Mouse (Mus musculus) G1E (cell line): ENCODE results near the gene 1700016D06Rik. TPM values are rescaled to one million over a fixed set of nuclear protein-coding genes. Genes with fewer than 3 reads are reported as not detected.

Experiments used
- ATAC-seq: 2 replicates; pipeline ENCODE4 v1.8.0; 2016; ENCODE audit warnings: mild to moderate bottlenecking; ENCODE audit not compliant: insufficient number of reproducible peaks, poor library complexity, low FRiP score, severe bottlenecking; ENCODE audit errors: extremely low read depth
- DNase-seq: peaks from one replicate; pipeline ENCODE4 v3.0.0; 2012; ENCODE audit warnings: low spot score
- H3K27me3 ChIP-seq: 2 replicates; pipeline ENCODE4 v1.6.1; 2012; ENCODE audit warnings: mild to moderate bottlenecking, low read length, inconsistent platforms; ENCODE audit not compliant: insufficient read depth
- H3K36me3 ChIP-seq: replicated peaks from 2 replicates; pipeline ENCODE3; 2012; ENCODE audit warnings: mild to moderate bottlenecking, inconsistent platforms
- H3K4me1 ChIP-seq: 2 replicates; pipeline ENCODE4 v1.6.1; 2012; ENCODE audit warnings: low read depth, low read length, inconsistent platforms, mixed read lengths; ENCODE audit not compliant: insufficient read depth
- H3K4me3 ChIP-seq: 2 replicates; pipeline ENCODE4 v1.5.1; 2012; ENCODE audit warnings: low read depth, mild to moderate bottlenecking, inconsistent platforms, low read length, moderate library complexity, mixed read lengths
- H3K9me3 ChIP-seq: replicated peaks from 2 replicates; pipeline ENCODE4 v1.6.1; 2012; ENCODE audit warnings: inconsistent platforms
- CTCF ChIP-seq: IDR thresholded peaks from 2 replicates; pipeline ENCODE4 v1.5.1; 2012; ENCODE audit warnings: low read depth, low read length, inconsistent platforms, mixed read lengths
- GATA1 ChIP-seq: IDR thresholded peaks from 2 replicates; pipeline ENCODE4 v1.6.1; 2012; ENCODE audit warnings: borderline replicate concordance, low read length, inconsistent platforms, mixed read lengths
- GATA2 ChIP-seq: IDR thresholded peaks from 2 replicates; pipeline ENCODE4 v1.6.1; 2012; ENCODE audit warnings: low read depth, low read length, inconsistent platforms, borderline replicate concordance
- POLR2AphosphoS5 ChIP-seq: IDR thresholded peaks from 2 replicates; pipeline ENCODE4 v1.6.1; 2012; ENCODE audit warnings: low read depth, low read length, inconsistent platforms; ENCODE audit not compliant: insufficient replicate concordance
- TAL1 ChIP-seq: conservative IDR thresholded peaks from 2 replicates; pipeline ENCODE4 v1.6.1; 2012; ENCODE audit warnings: low read depth, low read length, inconsistent platforms, mixed read lengths
- polyA plus RNA-seq: library from polyadenylated mRNA; stranded (reverse); fragments of >175 nt; gene quantifications from 2 replicates; pipeline ENCODE4 v1.2.3, GENCODE M21; 2012
- total RNA-seq, 2 experiments: library from RNA; stranded (forward) in 1 of 2; stranded (reverse) in 1 of 2; fragments of 200-1000 nt in 1 of 2; fragments of >200 nt in 1 of 2; fragmentation: Nextera tagmentation in 1 of 2; gene quantifications; 2 replicates each; pipeline ENCODE4 v1.2.3; 2014 to 2017

1700016D06Rik gene
- total and polyA plus RNA-seq, 3 experiments: 0.22 TPM; not detected in 2

GRCm38 (mm10) chr8:11616294-11616693 is 84.6 kb downstream of the 1700016D06Rik start:
- H3K4me1 ChIP-seq: no peaks in the 10 kb centered on the region
- ATAC-seq (no peak; the same call in 1 of the 2 replicates), DNase-seq (peak; percentile 30)
- no peaks in the 10 kb centered on the region for H3K27me3 ChIP-seq
- no peaks in the 10 kb centered on the region; the same call in 1 of the 2 replicates for H3K9me3 ChIP-seq
- peaks cover 96% of the 10 kb centered on the region for H3K36me3 ChIP-seq
- no peak overlapping the region for H3K4me3 ChIP-seq
- no peak for TF ChIP-seq TAL1
- no peak for TF ChIP-seq POLR2AphosphoS5
- peak; percentile 36; the same call in 1 of the 2 replicates for TF ChIP-seq CTCF
- no peak for TF ChIP-seq GATA2

GRCm38 (mm10) chr8:11614126-11614835 is 86.6 kb downstream of the 1700016D06Rik start:
- peaks cover 97% of the 10 kb centered on the region for H3K36me3 ChIP-seq
- H3K9me3 ChIP-seq: peaks cover 13% of the 10 kb centered on the region
- H3K4me1 ChIP-seq: no peaks in the 10 kb centered on the region
- no peak overlapping the region for H3K4me3 ChIP-seq
- TF ChIP-seq POLR2AphosphoS5 (no peak), CTCF (no peak), TAL1 (no peak), GATA2 (no peak), GATA1 (no peak)
- no peaks in the 10 kb centered on the region for H3K27me3 ChIP-seq
- ATAC-seq (no peak), DNase-seq (no peak)

- H3K36me3 ChIP-seq: peaks cover 78% of the 10 kb centered on the region
Measured at GRCm38 (mm10) chr8:11608848-11609247, 92.0 kb downstream of the 1700016D06Rik start.

More at GRCm38 (mm10) chr8:11608848-11609247, 92.0 kb downstream of the 1700016D06Rik start:
- ATAC-seq: no peak
- H3K9me3 ChIP-seq: peaks cover 38% of the 10 kb centered on the region
- no peaks in the 10 kb centered on the region for H3K27me3 ChIP-seq
- 0 out of 2 replicates have a peak, but pooled peaks cover 2% of the 10 kb centered on the region for H3K4me1 ChIP-seq
- no peak for DNase-seq
- TF ChIP-seq CTCF: no peak
- no peak overlapping the region for H3K4me3 ChIP-seq

Other genes starting within 250 kb of the 1700016D06Rik start
- gene Rab20, start 222.4 kb downstream of the 1700016D06Rik start, total RNA-seq (2014; fragmentation: Nextera tagmentation): not detected in 2 replicates
- gene Rab20, start 222.4 kb downstream of the 1700016D06Rik start, total RNA-seq (2017): not detected in 2 replicates
- gene Rab20, start 222.4 kb downstream of the 1700016D06Rik start, polyA plus RNA-seq: not detected in 2 replicates
- gene Naxd, start 203.6 kb downstream of the 1700016D06Rik start, total RNA-seq (2014; fragmentation: Nextera tagmentation): 63.0 and 78.6 TPM in 2 replicates
- 56.3 and 65.8 TPM in 2 replicates for gene Naxd, start 203.6 kb downstream of the 1700016D06Rik start, total RNA-seq (2017)
- 38.2 and 46.5 TPM in 2 replicates for gene Naxd, start 203.6 kb downstream of the 1700016D06Rik start, polyA plus RNA-seq
- 25.7 and 31.8 TPM in 2 replicates for gene Cars2, start 150.3 kb downstream of the 1700016D06Rik start, total RNA-seq (2014; fragmentation: Nextera tagmentation)
- 47.4 and 57.9 TPM in 2 replicates for gene Cars2, start 150.3 kb downstream of the 1700016D06Rik start, total RNA-seq (2017)
- gene Cars2, start 150.3 kb downstream of the 1700016D06Rik start, polyA plus RNA-seq: 34.7 and 53.4 TPM in 2 replicates
- 29.7 and 32.2 TPM in 2 replicates for gene Ing1, start 145.5 kb downstream of the 1700016D06Rik start, total RNA-seq (2014; fragmentation: Nextera tagmentation)
- gene Ing1, start 145.5 kb downstream of the 1700016D06Rik start, total RNA-seq (2017): 43.6 and 45.2 TPM in 2 replicates
- gene Ing1, start 145.5 kb downstream of the 1700016D06Rik start, polyA plus RNA-seq: 61.5 and 62.6 TPM in 2 replicates
- gene Ankrd10, start 65.3 kb downstream of the 1700016D06Rik start, total RNA-seq (2014; fragmentation: Nextera tagmentation): 71.8 TPM in 2 replicates
- 72.0 and 80.6 TPM in 2 replicates for gene Ankrd10, start 65.3 kb downstream of the 1700016D06Rik start, total RNA-seq (2017)
- gene Ankrd10, start 65.3 kb downstream of the 1700016D06Rik start, polyA plus RNA-seq: 53.4 and 69.1 TPM in 2 replicates
- 27.8 and 39.6 TPM in 2 replicates for gene Arhgef7, start 26.7 kb upstream of the 1700016D06Rik start, total RNA-seq (2014; fragmentation: Nextera tagmentation)
- gene Arhgef7, start 26.7 kb upstream of the 1700016D06Rik start, total RNA-seq (2017): 13.5 and 14.7 TPM in 2 replicates
- gene Arhgef7, start 26.7 kb upstream of the 1700016D06Rik start, polyA plus RNA-seq: 21.5 and 23.8 TPM in 2 replicates
- not detected in 2 replicates for gene Tex29, start 139.4 kb upstream of the 1700016D06Rik start, total RNA-seq (2014; fragmentation: Nextera tagmentation)
- gene Tex29, start 139.4 kb upstream of the 1700016D06Rik start, total RNA-seq (2017): not detected in 2 replicates
- gene Tex29, start 139.4 kb upstream of the 1700016D06Rik start, polyA plus RNA-seq: 0.13 TPM in 1 of 2 replicates, not detected in the other